Mouse (Mus musculus) neutrophil, adult 5-6 weeks (primary cell): ENCODE measurements around the gene Sergef. TPM values are rescaled to one million over a fixed set of nuclear protein-coding genes. Genes with fewer than 3 reads are reported as not detected.

Experiments used
- ATAC-seq: fragments of 151-379, 151-347 bp; 2 replicates; pipeline ENCODE4 v1.8.0; 2017; ENCODE audit warnings: mild to moderate bottlenecking, moderate TSS enrichment; ENCODE audit not compliant: insufficient number of reproducible peaks, poor library complexity, low FRiP score, severe bottlenecking; ENCODE audit errors: extremely low read depth
- total RNA-seq: library from RNA; stranded (forward); fragments of 200-1000 nt; gene quantifications from 2 replicates; pipeline ENCODE4 v1.2.3, GENCODE M21; 2017

Gene Sergef
- total RNA-seq, 1 experiment from 2014 or later: 13.6 TPM

DNA sequence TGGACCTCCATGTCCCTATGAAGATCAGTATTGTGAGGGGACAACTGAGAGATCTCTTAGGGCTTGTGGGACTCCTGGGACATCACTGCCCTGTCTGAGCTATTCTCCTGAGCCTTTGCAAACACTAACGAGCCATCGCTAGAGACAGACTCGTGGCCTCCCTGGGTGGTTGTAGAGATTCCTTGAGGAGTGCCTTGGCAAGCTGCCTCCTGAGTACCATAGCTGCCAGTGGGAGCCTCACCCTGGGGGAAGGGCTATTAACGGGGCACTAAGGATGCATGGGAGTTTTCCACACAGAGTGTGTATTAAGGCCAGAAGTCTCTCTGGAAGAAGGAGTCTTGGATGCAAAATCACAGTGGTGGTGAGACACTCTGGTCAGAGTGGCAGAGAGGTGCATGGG, 214.6 kb downstream of the Sergef start:
- ATAC-seq: no peak

DNA sequence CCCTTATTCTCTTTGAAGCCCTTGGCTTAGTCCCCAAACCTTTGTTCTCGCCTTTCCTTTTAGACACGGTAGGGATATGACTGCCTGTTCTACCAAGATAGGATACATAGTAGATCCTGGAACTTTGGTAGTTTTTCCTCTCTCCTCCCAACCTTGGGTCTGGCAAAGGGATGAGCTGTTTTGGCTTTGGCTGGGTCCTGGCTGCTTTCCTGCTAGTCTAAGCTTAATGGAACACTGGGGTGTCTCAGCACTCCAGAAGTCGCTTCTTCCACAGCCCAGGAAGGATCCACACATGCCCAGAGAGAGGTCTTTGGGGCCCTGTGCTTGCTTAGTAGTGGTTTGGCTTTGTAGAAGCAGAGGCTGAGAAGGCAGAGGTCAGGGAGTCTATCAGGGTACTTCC, 215.7 kb downstream of the Sergef start:
- no peak for ATAC-seq

DNA sequence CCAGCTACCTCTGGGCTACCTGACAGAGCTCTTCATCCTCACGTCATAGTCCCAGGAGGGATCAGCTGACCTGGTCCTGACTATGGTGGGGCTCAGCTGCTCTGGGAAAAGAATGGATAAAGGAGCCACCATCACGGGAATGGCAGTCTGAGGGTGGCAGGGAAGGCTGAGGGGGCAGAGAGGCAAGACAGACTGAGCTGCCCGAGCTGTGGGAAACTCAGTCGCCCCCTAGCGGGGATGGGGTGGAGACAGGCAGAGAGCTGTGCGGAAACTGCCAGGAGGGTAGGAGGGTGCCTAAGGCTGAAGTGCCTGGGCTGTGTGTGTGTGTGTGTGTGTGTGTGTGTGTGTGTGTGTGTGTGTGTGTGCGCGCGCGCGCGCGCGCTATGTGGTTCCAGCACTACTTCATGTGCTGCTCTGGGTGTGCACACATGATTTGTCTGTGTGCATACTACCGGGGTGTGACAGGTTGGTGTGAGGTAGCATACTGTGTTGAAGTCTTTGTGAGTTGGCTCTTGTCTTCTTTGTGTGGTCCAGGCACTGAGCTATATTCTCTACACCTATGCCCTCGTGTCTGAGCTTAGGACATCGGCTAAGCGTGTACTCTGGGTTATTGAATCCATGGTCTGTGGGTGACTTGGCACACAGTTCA, 216.7 kb downstream of the Sergef start:
- peak; percentile 51; the same call in 1 of the 2 replicates for ATAC-seq

DNA sequence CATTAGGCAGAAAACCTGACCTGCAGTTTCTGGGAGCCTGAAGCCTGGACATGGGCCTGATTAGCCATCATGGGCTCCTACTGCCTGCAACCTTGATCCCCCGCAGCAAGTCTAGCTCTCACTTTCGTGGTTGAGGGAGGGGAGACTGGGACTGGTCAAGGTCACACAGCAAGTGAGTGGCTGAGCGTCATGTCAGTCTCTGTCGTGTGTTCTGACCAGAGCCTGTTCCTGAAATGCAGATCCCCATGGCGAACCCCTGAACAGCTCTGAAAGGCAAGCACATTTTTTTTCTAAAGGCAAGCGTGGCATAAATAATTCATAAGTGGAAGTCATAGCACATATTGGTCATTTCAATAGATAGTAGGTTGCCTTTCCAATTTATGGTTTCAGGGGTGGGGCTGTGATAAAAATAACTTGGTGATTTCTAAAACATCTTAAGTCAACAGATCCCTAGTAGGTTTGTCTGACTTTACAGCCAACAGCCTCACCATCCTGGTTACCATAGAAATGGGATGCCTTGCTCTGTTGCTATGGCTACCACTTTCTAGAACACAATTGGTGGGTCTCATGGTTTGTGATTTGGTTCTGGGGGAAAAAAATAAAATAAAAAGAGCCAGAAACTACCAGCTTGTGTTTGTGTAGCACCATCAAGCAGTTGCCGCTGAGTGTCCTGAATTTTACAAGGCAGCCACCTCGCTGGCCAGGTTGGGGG, 217.4 kb downstream of the Sergef start:
- no peak for ATAC-seq

DNA sequence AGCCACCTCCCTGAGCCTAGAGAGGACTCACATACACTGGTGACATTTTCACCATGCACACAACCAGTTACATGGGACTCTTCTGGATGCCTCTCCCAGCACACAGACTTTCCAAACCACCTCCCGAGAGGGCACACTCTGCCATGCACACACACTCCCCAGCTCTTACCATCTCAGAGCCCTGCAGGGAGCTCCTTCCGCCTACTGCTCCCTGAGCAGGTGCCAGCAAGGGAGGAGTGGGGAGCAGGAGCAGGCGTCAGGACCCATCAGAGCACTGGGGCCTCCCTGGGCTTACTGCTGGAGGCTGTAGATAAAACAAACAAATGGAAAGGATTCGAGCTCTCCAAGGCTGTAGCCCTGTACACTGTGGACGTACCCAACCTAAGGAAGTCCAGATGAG, 218.1 kb downstream of the Sergef start:
- ATAC-seq: no peak

DNA sequence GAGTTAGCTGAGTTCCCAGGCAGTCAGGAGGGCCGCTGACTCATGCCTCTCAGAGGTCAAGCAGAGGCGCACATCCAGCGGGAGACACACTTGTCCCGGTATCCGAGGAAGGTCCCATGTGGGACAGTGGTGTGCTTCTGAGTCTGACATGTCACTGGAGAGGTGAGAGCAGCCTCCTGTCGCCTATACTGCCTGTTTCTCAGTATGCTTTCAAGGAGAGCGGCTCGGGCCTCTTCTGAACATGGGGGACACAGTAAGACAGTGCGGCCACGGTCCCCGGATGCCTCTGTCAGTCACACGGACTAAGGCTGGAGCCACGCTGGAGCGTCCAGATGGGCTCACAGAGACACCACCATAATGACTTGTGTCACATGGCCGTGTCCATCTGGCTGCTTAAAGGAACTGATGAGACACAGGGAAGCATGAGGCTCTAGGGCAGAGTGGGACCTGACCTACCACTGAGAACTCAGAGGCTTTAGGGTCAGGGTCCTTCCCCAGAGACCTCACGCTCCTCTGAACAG, 221.4 kb downstream of the Sergef start:
- ATAC-seq: no peak

DNA sequence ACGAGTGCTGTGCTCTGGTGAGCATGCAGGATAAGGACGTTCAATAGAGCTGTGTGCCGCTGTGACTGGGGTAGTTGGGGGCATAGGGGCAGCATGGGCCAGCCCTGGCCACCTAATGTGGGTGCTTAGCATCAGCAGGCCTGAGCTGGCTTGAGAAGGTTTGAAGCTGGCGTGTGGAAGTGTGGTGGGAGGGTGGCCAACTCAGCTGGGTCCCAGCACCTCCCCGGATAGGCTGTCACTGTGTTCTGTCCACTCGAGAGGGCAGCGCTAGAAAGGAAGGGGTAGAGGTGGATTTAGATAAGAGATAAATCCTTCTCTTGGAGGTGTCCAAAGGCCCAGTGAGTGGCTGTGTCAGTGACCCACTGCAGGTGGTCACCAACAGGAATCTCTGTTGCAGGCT, 222.1 kb downstream of the Sergef start:
- ATAC-seq: no peak

DNA sequence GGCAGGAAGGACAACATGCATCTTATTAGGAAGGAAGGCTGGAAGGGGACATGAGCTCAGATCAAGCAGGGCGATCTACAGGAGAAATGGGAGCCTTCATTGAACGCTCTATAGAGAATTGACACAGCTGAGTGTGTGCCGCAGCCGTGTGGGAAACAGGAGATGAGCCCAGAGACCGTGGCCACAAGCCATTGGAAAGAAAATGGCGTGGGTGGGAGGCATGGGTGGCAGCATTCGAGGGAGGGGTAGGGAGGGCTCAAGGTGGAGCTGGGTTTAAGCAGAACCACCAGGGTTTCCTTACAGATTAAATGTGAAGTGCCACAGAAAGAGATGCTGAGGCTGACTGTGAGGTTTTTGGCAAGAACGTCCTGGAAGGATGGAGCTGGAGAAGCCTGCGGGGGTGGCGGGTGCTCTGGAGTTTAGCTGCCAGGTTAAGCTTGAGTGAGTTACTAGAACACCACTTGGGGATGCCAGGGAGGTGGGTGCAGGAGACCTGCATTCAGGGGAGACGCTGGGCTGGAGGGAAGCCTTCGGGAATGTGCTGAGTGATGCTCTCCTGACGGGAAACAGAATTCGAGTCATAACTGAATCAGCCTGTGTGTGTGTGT, 223.7 kb downstream of the Sergef start:
- ATAC-seq: no peak

DNA sequence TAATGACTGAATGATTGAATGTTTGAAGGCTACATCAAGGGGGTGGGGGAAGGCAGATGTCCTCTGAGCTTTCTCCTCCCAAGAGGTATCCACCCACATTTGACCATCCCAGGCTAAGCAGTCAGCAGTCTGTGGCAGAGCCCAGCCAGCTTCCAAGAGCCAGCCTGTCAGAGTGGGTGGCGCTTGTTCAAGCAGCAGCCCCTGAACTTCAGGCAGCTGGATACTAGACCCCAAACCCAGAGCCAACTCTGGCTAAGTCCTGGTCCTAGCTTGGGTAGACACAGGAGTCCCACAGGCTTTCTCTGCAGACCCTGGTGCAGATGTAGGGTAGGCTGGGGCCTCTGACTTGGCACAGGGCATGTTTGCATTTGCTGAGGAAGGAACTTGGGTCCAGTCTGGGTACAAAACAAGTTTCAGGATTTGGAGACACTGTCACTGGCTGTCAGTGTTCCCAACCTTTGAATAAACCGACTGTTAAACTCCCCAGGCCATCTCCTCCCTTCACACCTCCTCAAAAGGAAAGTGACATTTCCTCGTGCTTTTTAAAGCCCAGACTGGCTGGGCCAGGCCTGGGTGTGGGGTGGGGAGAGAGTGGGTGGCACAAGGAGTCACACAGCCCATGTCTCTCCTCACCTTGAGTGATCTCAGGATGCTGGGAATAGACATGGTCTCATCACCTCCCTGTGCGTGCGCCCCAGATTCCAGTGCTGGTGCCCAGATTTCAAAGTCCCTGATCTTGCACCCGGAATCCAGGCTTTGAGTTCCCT, 225.5 kb downstream of the Sergef start:
- no peak for ATAC-seq

DNA sequence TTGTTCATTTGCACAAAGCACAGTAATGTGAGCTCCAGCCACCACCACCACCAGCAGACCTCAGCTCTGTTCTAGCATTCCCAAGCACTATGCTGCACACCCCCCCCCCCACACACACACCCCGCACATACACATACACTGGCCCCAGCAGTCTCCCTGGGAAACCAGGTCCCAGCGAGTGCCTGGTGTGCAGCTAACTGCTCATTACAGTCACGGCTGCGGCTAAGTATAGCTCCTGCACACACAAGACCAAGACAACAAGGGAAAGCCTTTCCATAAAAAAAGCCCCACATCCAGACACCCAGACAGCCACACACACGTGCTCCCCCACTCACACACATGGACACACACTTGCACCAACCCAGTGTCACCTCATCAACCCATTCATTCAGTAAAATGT, 226.8 kb downstream of the Sergef start:
- ATAC-seq: no peak

DNA sequence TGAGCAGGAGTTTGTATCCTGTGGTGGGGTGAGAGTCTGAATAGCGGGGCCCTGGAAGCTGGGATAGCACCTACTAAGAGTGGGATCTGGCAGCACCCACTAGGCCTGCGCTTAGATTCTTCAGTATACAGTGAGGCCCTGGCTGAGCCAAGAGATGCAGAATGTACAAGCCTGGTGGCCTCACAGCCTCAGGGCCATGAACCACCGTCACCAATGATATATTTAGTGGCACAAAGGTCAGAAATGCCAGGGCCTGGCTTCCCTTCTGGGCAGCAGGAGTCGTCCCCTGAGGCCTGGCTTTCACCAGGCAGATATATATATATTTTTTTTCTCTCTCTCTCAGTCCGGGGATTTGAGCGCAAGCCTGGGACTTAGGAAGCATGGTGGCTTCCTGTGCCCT, 228.9 kb downstream of the Sergef start:
- no peak for ATAC-seq

DNA sequence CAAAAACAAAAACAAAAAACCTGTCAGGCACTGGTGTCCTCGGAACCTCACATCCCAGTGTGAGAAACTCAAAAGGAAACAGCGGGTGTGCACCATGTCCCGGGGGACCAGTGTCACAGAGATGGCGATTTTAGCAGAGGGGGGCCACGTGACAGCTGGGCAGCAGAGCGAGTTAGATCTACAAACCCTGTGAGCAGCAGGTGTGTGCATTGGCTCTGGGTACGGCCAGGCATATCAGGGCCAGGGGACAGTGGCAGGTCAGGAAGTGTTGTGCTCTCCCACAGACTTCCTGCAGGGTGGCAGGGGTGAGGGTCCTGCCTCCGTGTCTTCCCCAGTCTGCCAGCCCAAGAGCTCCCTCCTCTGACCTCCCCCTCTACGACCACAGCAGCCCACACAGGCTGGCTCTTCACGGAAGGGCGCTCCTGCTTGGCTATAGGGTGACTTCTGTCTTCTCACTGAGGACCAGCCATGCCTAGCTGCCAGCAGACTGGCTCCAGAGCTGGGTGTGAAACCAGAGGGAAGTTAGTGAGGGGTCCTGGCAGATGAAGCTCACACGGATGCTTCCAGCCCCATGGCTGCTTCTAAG, 230.3 kb downstream of the Sergef start:
- peak; percentile 51 for ATAC-seq

DNA sequence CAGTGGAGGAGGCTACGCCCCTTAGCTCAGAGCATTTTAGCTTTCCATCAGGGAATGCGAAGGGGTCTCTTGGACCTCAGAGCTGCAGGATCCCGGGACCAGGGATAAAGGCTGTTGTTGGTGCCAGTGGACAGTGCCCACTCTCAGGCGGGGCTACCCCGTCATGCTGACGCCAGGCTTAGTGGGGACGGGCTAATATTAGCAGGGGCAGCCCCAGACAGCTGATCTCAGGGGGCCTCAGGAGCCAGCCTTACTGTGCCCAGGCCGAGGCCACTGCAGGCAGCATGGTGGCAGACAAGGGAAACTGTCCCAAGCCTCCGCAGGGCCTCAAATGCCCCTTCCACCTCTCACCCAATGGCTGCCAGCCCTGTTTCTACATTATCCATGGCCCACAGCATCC, 231.0 kb downstream of the Sergef start:
- no peak for ATAC-seq

DNA sequence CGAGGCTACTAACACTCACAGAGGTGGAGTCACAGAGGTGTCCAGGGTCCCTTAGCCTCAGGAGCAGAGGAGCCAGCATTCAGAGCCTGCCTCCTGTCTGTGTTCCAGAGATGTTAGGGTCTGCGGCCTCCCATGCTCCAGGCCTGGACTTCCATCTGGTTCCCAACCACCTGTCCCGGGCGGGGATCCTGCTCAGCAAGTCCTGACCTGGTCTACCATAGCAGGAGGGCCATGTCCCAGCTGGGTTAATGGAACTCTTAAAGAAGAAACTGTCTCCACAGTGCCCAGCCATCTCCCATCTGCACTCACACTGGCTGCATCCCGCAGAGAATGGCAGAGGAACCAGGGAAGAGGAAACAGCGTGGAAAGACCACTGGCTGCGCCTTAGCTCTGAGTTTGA, 234.9 kb downstream of the Sergef start:
- no peak for ATAC-seq

DNA sequence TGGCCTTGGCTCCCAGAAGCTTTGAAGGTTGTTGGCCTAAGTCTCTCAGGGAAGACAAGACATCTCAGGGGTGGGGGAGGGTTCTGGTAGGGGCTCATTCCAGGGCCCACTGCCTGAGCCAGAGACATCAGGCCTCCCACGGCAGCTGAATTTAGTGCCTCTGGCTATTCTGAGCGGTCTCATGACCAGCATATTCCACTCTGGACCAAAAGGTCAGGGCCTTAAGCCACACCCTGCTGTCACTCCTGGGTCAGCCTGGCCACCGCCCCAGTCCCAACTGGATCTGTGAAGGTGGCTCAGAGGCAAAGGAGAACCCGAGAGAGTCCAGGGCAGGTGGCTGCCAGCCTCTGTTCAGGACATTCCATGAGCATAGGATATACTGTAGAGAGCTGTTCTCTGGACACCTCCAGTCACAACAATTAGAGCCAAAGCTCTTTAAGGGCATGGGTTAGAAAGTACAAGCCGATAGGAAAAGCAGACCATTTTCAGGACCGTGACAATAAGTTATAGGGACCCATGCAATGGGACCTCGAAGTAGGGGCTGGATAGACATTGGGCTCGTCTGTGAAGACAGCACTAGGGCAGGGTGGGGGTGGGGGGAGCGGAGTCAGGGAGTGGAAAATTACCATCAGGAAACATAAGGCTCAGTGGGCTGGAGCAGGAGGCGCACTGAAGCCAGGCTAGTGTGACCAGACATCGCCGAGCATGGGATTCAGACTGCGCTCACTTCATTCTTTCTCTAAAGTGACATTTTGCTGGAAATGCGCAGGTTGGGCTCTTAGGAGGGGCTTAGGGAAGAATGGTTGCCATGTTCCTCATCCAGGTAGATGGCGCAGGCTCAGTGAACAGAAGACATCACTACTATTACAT, 235.8 kb downstream of the Sergef start:
- no peak for ATAC-seq

DNA sequence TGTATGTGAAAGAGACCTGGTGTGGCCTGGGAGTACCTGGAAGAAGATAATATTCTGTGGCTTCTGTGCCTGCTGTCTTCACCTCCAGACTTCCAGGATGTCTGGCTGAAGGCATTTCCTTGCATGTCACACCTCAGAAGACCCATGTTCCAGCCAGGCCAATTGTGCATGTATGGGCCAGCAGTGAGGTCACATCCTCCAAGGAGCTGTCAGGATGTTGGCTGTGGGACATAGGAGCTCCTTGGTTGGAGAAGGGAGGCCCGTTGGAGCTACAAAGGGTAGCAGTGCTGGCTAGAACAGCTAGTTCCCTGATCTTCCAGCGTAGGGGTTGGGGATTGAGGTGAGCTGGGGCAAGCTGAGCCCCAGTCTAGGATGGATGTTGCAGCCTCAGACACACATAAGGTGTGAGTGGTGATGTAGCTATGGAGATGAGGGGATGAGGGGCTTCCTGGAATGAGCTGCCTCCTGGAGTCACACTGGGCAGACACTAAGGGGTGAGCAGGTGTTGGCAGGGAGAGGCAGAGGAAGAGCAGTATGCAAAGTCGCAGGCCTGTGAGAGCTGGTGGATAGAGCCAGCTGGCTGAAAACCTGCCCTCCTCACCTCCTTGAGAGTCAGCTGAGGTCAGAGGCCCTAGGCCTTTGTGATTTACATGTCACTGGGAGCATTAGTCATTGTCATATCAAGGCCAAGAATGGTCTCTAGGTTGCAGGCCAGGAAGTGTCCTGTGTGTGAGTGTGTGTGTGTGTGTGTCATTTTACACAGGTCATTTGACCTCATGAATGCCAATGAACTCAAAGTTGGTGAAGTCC, 238.0 kb downstream of the Sergef start:
- ATAC-seq: no peak

DNA sequence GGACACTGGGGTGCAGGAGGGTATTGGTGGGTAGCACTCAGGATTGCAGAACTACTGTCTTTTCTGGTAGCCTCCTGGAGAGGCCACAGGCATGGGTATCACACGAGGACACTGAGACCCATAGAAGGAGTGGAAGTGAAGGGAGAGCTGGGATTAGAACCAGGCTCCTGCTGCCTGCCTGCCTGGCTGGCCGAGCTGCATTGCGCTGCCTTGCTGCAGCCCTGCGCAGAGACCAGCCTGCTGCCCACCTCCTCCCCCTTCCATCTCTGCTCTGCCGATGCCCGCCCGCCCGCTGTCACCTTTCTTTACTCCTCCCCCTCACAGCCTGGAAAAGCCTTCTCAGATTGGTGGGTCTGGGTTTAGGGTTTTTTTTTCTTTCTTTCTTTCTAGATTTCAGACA, 239.3 kb downstream of the Sergef start:
- no peak for ATAC-seq

DNA sequence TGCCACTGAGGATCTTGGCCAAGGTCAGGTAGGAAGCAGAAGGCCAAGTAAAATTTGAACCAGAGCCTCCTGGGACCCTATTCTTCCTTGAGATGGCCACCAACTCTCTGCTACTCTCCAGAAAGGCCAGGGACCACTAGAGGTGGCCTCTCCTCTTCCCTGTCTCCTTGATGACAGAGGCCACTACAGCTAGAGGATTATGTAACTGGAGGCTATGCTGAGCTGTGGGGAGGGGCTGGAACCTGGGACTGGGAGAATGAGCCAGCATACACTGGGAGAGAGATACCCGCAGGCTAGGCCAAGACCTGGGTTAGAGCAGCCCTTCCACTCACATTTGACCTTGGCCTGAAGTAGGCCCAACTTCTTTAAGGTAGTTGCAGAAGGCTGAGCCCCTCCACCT, 239.9 kb downstream of the Sergef start:
- ATAC-seq: no peak
